Mouse (Mus musculus) ES-E14 (cell line): ENCODE measurements around the gene Abcg3. TPM values are rescaled to one million over a fixed set of nuclear protein-coding genes. Genes with fewer than 3 reads are reported as not detected.

Experiments used
- DNase-seq: peaks from one replicate; pipeline ENCODE4 v3.0.0-alpha.2; 2013; ENCODE audit warnings: low read depth, low spot score
- H3K27ac ChIP-seq: 2 replicates; pipeline ENCODE4 v1.5.1; 2012; ENCODE audit warnings: low read depth, mild to moderate bottlenecking, low read length, moderate library complexity, mixed read lengths; ENCODE audit not compliant: poor library complexity, insufficient read depth, severe bottlenecking
- H3K36me3 ChIP-seq: 2 replicates; pipeline ENCODE4 v1.6.1; 2012; ENCODE audit warnings: mild to moderate bottlenecking, low read length, moderate library complexity, mixed read lengths; ENCODE audit not compliant: control insufficient read depth, poor library complexity, insufficient read depth, severe bottlenecking
- H3K4me1 ChIP-seq, 2 experiments: fragments of 150-350 bp in 1 of 2; sonication (generic) in 1 of 2; 2 replicates each; pipeline ENCODE4 v1.6.1; 2012; ENCODE audit warnings: low read length in 2 of 2, mild to moderate bottlenecking in 1 of 2, mixed read lengths in 1 of 2; ENCODE audit not compliant: control insufficient read depth in 2 of 2, insufficient read depth in 2 of 2, poor library complexity in 1 of 2
- H3K4me3 ChIP-seq, 2 experiments: fragments of 150-350 bp in 1 of 2; sonication (generic) in 1 of 2; 2 replicates each; pipeline ENCODE4 v1.5.1; 2012; ENCODE audit warnings: low read length in 2 of 2, low read depth in 1 of 2, mild to moderate bottlenecking in 1 of 2, mixed read lengths in 1 of 2; ENCODE audit not compliant: insufficient read depth in 1 of 2, poor library complexity in 1 of 2, severe bottlenecking in 1 of 2
- H3K9ac ChIP-seq: 2 replicates; pipeline ENCODE4 v1.6.1; 2012; ENCODE audit warnings: low read depth, mild to moderate bottlenecking, low read length, mixed read lengths; ENCODE audit not compliant: poor library complexity, insufficient read depth, severe bottlenecking
- H3K9me3 ChIP-seq: fragments of 150-350 bp; sonication (generic); 2 replicates; pipeline ENCODE4 v1.6.1; 2012; ENCODE audit warnings: low read depth, mild to moderate bottlenecking, low read length; ENCODE audit not compliant: control insufficient read depth, insufficient read depth
- CHD2 ChIP-seq: IDR thresholded peaks from 2 replicates; pipeline ENCODE4 v1.6.1; 2014; ENCODE audit warnings: mild to moderate bottlenecking, low read depth, low read length, inconsistent platforms
- HCFC1 ChIP-seq: IDR thresholded peaks from 2 replicates; pipeline ENCODE4 v1.6.1; 2012; ENCODE audit warnings: low read length, inconsistent platforms, borderline replicate concordance; ENCODE audit not compliant: insufficient read depth
- MAFK ChIP-seq: IDR thresholded peaks from 2 replicates; pipeline ENCODE4 v1.6.1; 2014; ENCODE audit warnings: mild to moderate bottlenecking, low read depth, low read length, inconsistent platforms; ENCODE audit not compliant: insufficient read depth
- ZC3H11A ChIP-seq: IDR thresholded peaks from 2 replicates; pipeline ENCODE4 v1.6.1; 2012; ENCODE audit warnings: low read depth, mild to moderate bottlenecking, inconsistent platforms, low read length, borderline replicate concordance
- ZNF384 ChIP-seq: IDR thresholded peaks from 2 replicates; pipeline ENCODE4 v1.6.1; 2012; ENCODE audit warnings: low read depth, low read length, inconsistent platforms
- in situ Hi-C, 2 experiments: fragments of 600-800 bp; cut with MboI; formaldehyde crosslinking; loops; one replicate each; pipeline ENCODE4 v1.15.1; 2025; ENCODE audit warnings: low sequenced_read_pairs in 2 of 2, inconsistent platforms in 1 of 2; ENCODE audit not compliant: unreplicated experiment in 2 of 2
- total RNA-seq: library from RNA; depleted of rRNA; stranded (reverse); fragments of 300-350 nt; gene quantifications from 2 replicates; pipeline ENCODE4 v1.2.3, GENCODE M21; 2012

The Abcg3 gene
- total RNA-seq, 1 experiment = 0.89 TPM

DNA sequence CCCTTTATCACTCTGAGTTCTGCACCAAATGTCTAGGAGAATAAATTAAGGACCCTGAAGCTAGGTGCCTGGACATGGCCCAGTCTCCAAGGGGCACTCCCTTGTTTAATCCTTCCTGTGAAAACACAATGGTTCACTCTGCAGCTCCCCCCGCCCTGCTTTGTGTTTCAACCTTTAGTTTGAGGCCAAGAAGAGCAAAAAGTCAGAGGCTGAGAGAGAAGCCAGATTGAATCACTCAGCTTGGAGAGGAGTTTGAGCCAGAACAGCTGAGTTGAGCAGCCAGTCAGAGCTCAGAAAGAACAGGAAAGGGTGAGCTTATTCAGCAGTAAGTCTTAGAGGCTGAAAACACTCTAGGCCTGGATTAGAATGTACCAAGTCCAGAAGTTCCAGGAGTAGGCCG, 5.5 kb upstream of the Abcg3 start:
- TF ChIP-seq MAFK = no peak
- TF ChIP-seq ZC3H11A = no peak
- no peak for TF ChIP-seq ZNF384
- TF ChIP-seq CHD2 = no peak
- no peak for TF ChIP-seq HCFC1
- Histone ChIP-seq H3K9me3 (0 out of 2 replicates have a peak, but pooled peaks cover 1% of the 10 kb centered on the region), H3K27ac (no peak overlapping the region), H3K36me3 (no peaks in the 10 kb centered on the region), H3K4me1 (peaks cover 0 to 2% of the 10 kb centered on the region in 2 experiments; a peak in 1 of 4 replicates), H3K9ac (no peak overlapping the region), H3K4me3 (no peak overlapping the region)
- DNase-seq = no peak
- in situ Hi-C loops = no loop called here

DNA sequence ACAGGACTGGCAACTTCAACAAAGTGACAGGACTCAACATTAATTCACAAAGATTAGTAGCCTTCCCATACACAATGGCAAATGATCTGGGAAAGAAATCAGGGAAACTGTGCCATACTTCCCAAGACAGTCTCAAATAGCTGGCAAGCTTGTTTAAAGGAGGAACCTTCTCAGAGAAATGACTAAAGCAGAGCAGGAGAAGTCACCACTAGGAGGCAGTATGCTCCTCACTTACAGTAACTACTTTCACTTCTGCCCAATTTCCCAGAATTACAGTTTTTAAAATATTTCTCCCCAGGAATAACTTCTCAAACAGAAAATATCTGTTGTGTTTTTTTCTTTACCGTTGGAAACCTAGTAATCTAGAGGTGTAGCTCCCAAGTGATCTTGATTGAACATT, 4.2 kb upstream of the Abcg3 start:
- in situ Hi-C loops = no loop called here
- H3K9me3 ChIP-seq = 0 out of 2 replicates have a peak, but pooled peaks cover 1% of the 10 kb centered on the region
- H3K4me1 ChIP-seq = peaks cover 0 to 2% of the 10 kb centered on the region in 2 experiments; a peak in 1 of 4 replicates
- H3K27ac ChIP-seq = no peak overlapping the region
- H3K9ac ChIP-seq = no peak overlapping the region
- DNase-seq = peak; percentile 41
- no peak overlapping the region for H3K4me3 ChIP-seq
- TF ChIP-seq ZC3H11A = peak; percentile 36
- no peak for TF ChIP-seq HCFC1
- no peaks in the 10 kb centered on the region for H3K36me3 ChIP-seq

DNA sequence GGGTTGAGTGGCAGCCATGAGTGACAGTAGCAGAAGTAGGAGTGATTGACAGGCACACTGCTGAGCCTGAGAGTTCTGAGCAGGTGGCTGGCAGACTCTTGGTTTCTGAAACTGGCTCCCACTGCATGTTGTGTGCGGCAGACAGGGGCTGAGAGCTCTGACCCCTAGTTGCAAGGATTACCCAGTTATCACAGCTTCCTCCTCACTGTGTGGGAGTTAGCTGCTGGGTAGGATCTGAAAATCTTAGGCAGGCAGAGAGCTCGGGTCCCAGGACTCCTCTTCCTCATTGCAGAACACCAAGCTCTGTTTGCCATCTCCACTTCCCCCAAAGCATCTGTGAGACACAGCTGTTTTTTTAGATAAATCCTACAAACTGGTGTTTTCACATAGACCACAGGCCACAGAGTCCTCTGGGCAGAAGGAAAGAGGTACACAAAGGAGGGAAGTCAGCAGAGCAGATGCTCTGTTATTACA, 3.4 kb downstream of the Abcg3 start:
- Histone ChIP-seq H3K4me1 (peaks cover 0 to 2% of the 10 kb centered on the region in 2 experiments; a peak in 1 of 4 replicates), H3K9me3 (no peaks in the 10 kb centered on the region), H3K4me3 (no peak overlapping the region), H3K36me3 (no peaks in the 10 kb centered on the region), H3K9ac (no peak overlapping the region), H3K27ac (no peak overlapping the region)
- in situ Hi-C loops = no loop called here
- no peak for DNase-seq
- TF ChIP-seq ZC3H11A = no peak
- no peak for TF ChIP-seq HCFC1
- no peak for TF ChIP-seq CHD2
- TF ChIP-seq ZNF384 = no peak
- TF ChIP-seq MAFK = no peak

DNA sequence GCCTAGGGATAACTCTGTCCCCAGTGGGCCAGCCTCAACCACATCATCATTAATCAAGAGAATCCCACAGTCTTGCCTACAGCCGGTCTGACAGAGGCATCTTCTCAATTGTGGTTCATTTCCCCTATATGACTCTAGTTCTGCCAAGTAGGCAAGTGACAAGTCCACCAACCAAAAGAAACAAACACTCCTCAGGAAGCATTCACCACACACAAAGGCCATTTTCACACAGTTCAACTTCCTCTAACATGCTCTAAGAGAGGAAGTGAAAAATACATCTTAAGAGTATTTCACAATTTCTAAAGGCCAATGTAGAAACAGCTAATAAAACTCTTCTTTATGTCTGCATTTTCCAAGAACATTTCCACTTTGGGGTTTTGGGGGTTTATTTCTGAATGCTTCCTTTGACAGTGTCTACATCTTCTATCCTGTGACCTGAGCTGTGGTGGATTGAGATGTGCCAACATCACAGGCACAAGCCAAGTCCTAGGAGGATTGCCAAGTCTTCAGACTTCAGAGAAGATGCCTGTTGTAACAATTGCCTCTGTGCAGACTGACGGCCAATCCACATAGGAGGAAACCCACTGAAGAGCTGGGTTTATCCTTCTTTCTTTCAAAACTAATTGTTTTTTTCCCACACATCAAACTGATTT, 24.3 kb downstream of the Abcg3 start:
- in situ Hi-C loops = no loop called here
- TF ChIP-seq ZC3H11A = no peak
- TF ChIP-seq CHD2 = no peak
- no peak for TF ChIP-seq HCFC1
- no peak for TF ChIP-seq ZNF384
- TF ChIP-seq MAFK = no peak
- no peaks in the 10 kb centered on the region for H3K4me1 ChIP-seq
- H3K4me3 ChIP-seq = no peak overlapping the region
- H3K36me3 ChIP-seq = no peaks in the 10 kb centered on the region
- no peak overlapping the region for H3K27ac ChIP-seq
- H3K9ac ChIP-seq = no peak overlapping the region
- no peak for DNase-seq
- H3K9me3 ChIP-seq = no peaks in the 10 kb centered on the region

DNA sequence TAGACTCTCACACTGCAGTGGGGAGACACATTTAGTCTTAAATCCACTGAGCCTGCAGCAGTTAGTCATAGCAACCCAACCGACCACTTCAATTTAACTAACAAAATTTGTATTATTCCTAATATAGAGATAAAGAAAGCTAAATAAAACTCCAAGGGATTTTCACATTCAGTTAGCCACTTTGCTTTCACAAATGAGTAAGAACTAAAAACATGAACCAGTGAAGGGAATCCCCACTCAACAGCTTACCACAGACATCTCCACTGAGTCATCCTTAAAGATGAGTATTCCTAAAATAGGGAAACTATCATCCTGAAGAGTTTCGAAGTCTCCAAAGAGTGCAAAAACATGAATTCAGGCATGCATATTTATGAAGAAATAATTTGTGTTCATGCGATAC, 27.3 kb downstream of the Abcg3 start:
- Histone ChIP-seq H3K27ac (no peak overlapping the region), H3K4me3 (no peak overlapping the region), H3K4me1 (no peaks in the 10 kb centered on the region), H3K9me3 (no peaks in the 10 kb centered on the region), H3K9ac (no peak overlapping the region), H3K36me3 (no peaks in the 10 kb centered on the region)
- no peak for DNase-seq
- in situ Hi-C loops = no loop called here
- TF ChIP-seq CHD2 = no peak
- TF ChIP-seq ZNF384 = no peak
- TF ChIP-seq ZC3H11A = no peak
- no peak for TF ChIP-seq MAFK
- TF ChIP-seq HCFC1 = no peak
